Mouse (Mus musculus) lung, embryonic 15.5 days (tissue): ENCODE measurements around the gene Ube2l3. TPM values are rescaled to one million over a fixed set of nuclear protein-coding genes. Genes with fewer than 3 reads are reported as not detected.
A peak's percentile ranks its signal among the peaks of the same experiment; 100 is the strongest.

Source experiments
- ATAC-seq: fragments of 200-750 bp; cut with Nextera tagmentation; 2 replicates; pipeline ENCODE4 v1.8.0; 2017; ENCODE audit warnings: moderate number of reproducible peaks, borderline replicate concordance; ENCODE audit not compliant: low FRiP score, low TSS enrichment; ENCODE audit errors: extremely low read depth
- H3K27ac ChIP-seq: fragments of 300-500 bp; sonication (generic); 2 replicates; pipeline ENCODE4 v1.5.1; 2015; ENCODE audit warnings: moderate library complexity, mild to moderate bottlenecking, inconsistent platforms
- H3K27me3 ChIP-seq: fragments of 300-500 bp; sonication (generic); 2 replicates; pipeline ENCODE4 v1.6.1; 2015; ENCODE audit warnings: inconsistent platforms
- H3K36me3 ChIP-seq: fragments of 300-500 bp; sonication (generic); 2 replicates; pipeline ENCODE4 v1.6.1; 2015; ENCODE audit warnings: inconsistent platforms
- H3K4me1 ChIP-seq: fragments of 300-500 bp; sonication (generic); 2 replicates; pipeline ENCODE4 v1.6.1; 2015; ENCODE audit warnings: inconsistent platforms
- H3K4me2 ChIP-seq: fragments of 300-500 bp; sonication (generic); 2 replicates; pipeline ENCODE4 v1.6.1; 2015; ENCODE audit warnings: inconsistent platforms, mild to moderate bottlenecking, moderate library complexity
- H3K4me3 ChIP-seq: fragments of 300-500 bp; sonication (generic); 2 replicates; pipeline ENCODE4 v1.5.1; 2015; ENCODE audit warnings: mild to moderate bottlenecking, inconsistent platforms
- H3K9ac ChIP-seq: fragments of 300-500 bp; sonication (generic); 2 replicates; pipeline ENCODE4 v1.6.1; 2015; ENCODE audit warnings: inconsistent platforms
- H3K9me3 ChIP-seq: fragments of 300-500 bp; sonication (generic); 2 replicates; pipeline ENCODE4 v1.6.1; 2016; ENCODE audit warnings: inconsistent platforms
- WGBS: fragments of 180-500 bp; shearing (Covaris S2); methylation state at CpG from one replicate; pipeline ENCODE4 v1.1.7; 2015; 5-methylcytosine and 5-hydroxymethylcytosine counted together
- microRNA counts: library from miRNA; unstranded; fragments of <30 nt; microRNA quantifications from one replicate; lab custom pipeline; 2016
- microRNA-seq: library from miRNA; unstranded; fragments of <30 nt; microRNA quantifications from one replicate; pipeline ENCODE4, GENCODE M21; 2016
- polyA plus RNA-seq: library from polyadenylated mRNA; unstranded; fragments of >200 nt; fragmentation: Nextera tagmentation; extraction: Ambion mirVana; gene quantifications from 2 replicates; pipeline ENCODE4 v1.2.1, GENCODE M21; 2015

The Ube2l3 gene
- polyA plus RNA-seq, 1 experiment from 2014 or later, result 345 TPM

GRCm38 (mm10) chr16:17102630-17103220 is 99.7 kb downstream of the Ube2l3 start:
- Histone ChIP-seq H3K4me1 (peaks cover 24% of the 10 kb centered on the region), H3K36me3 (peaks cover 60% of the 10 kb centered on the region), H3K9ac (no peak overlapping the region), H3K27ac (peak overlapping the region; percentile 43; the same call in 1 of the 2 replicates), H3K4me2 (no peak overlapping the region), H3K4me3 (no peak overlapping the region), H3K9me3 (no peaks in the 10 kb centered on the region), H3K27me3 (no peaks in the 10 kb centered on the region)
- 49% methylated on average over 7 of the region's 7 CpGs for WGBS
- peak; percentile 48; the same call in 1 of the 2 replicates for ATAC-seq

MicroRNA genes within 50 kb of the gene (microRNA counts, 519-probe panel; counts per million panel counts)
- microRNA mmu-miR-130b (lab: Ali Mortazavi, UCI) (3,186 counts per million, percentile 84 among the panel's probes with 10 or more counts), microRNA mmu-miR-301b (lab: Ali Mortazavi, UCI) (1,914 counts per million, percentile 14 among the panel's probes with 10 or more counts)

Small RNAs within 50 kb of the gene (microRNA-seq; reads per million reads assigned to microRNA genes)
- gene Mir130b (5,273 reads per million, percentile 91 among the genes with 10 or more reads in this experiment), gene Mir301b (53.6 reads per million, percentile 47 among the genes with 10 or more reads in this experiment)

Other genes with a start within 250 kb of the Ube2l3 start
- gene Mapk1, start 219.3 kb downstream of the Ube2l3 start, polyA plus RNA-seq, result 158 and 166 TPM in 2 replicates
- gene Ypel1, start 133.0 kb downstream of the Ube2l3 start, polyA plus RNA-seq, result 26.7 and 27.2 TPM in 2 replicates
- gene Ppil2, start 91.4 kb downstream of the Ube2l3 start, polyA plus RNA-seq, result 127 and 146 TPM in 2 replicates
- gene 2610318N02Rik, start 77.5 kb downstream of the Ube2l3 start, polyA plus RNA-seq, result 31.7 and 38.4 TPM in 2 replicates
- 105 and 112 TPM in 2 replicates for gene Sdf2l1, start 70.3 kb downstream of the Ube2l3 start, polyA plus RNA-seq
- 6.4 TPM in 2 replicates for gene Ydjc, start 58.0 kb downstream of the Ube2l3 start, polyA plus RNA-seq
- gene Ccdc116, start 55.4 kb downstream of the Ube2l3 start, polyA plus RNA-seq, result 0.31 and 0.48 TPM in 2 replicates
- 0.21 and 0.24 TPM in 2 replicates for gene Rimbp3, start 6.0 kb upstream of the Ube2l3 start, polyA plus RNA-seq
- 4.3 TPM in 2 replicates for gene Hic2, start 30.9 kb upstream of the Ube2l3 start, polyA plus RNA-seq
- 10.2 and 12.2 TPM in 2 replicates for gene Tmem191c, start 73.4 kb upstream of the Ube2l3 start, polyA plus RNA-seq
- gene Serpind1, start 128.7 kb upstream of the Ube2l3 start, polyA plus RNA-seq, result 0.30 and 1.8 TPM in 2 replicates
- gene Snap29, start 203.3 kb upstream of the Ube2l3 start, polyA plus RNA-seq, result 13.6 and 15.0 TPM in 2 replicates
- 23.4 and 29.1 TPM in 2 replicates for gene Pi4ka, start 203.7 kb upstream of the Ube2l3 start, polyA plus RNA-seq
- 67.5 and 67.8 TPM in 2 replicates for gene Crkl, start 249.3 kb upstream of the Ube2l3 start, polyA plus RNA-seq